Mouse (Mus musculus) stomach, embryonic 15.5 days (tissue): ENCODE results near the gene Tgfa. TPM values are rescaled to one million over a fixed set of nuclear protein-coding genes. Genes with fewer than 3 reads are reported as not detected.

ENCODE experiments used
- ATAC-seq: fragments of 200-750 bp; cut with Nextera tagmentation; 2 replicates; pipeline ENCODE4 v1.8.0; 2017; ENCODE audit warnings: low read depth, moderate number of reproducible peaks, moderate TSS enrichment; ENCODE audit not compliant: insufficient read depth, low FRiP score
- H3K27ac ChIP-seq: fragments of 300-500 bp; sonication (generic); 2 replicates; pipeline ENCODE4 v1.5.1; 2015; ENCODE audit warnings: mild to moderate bottlenecking, inconsistent platforms
- H3K27me3 ChIP-seq: fragments of 300-500 bp; sonication (generic); replicated peaks from 2 replicates; pipeline ENCODE4 v1.6.1; 2015; ENCODE audit warnings: inconsistent platforms
- H3K36me3 ChIP-seq: fragments of 300-500 bp; sonication (generic); 2 replicates; pipeline ENCODE4 v1.6.1; 2015; ENCODE audit warnings: inconsistent platforms
- H3K4me1 ChIP-seq: fragments of 300-500 bp; sonication (generic); 2 replicates; pipeline ENCODE4 v1.6.1; 2015; ENCODE audit warnings: inconsistent platforms
- H3K4me2 ChIP-seq: fragments of 300-500 bp; sonication (generic); 2 replicates; pipeline ENCODE4 v1.6.1; 2015; ENCODE audit warnings: mild to moderate bottlenecking, inconsistent platforms
- H3K4me3 ChIP-seq: fragments of 300-500 bp; sonication (generic); replicated peaks from 2 replicates; pipeline ENCODE4 v1.5.1; 2015; ENCODE audit warnings: inconsistent platforms
- H3K9ac ChIP-seq: fragments of 300-500 bp; sonication (generic); 2 replicates; pipeline ENCODE4 v1.6.1; 2015; ENCODE audit warnings: inconsistent platforms
- H3K9me3 ChIP-seq: fragments of 300-500 bp; sonication (generic); 2 replicates; pipeline ENCODE4 v1.6.1; 2016; ENCODE audit warnings: inconsistent platforms
- WGBS: fragments of 180-500 bp; shearing (Covaris S2); methylation state at CpG from one replicate; pipeline ENCODE4 v1.1.7; 2015; 5-methylcytosine and 5-hydroxymethylcytosine counted together
- polyA plus RNA-seq: library from polyadenylated mRNA; unstranded; fragments of >200 nt; fragmentation: Nextera tagmentation; extraction: Ambion mirVana; gene quantifications from 2 replicates; pipeline ENCODE4 v1.2.1, GENCODE M21; 2015

Tgfa gene
- polyA plus RNA-seq, 1 experiment from 2014 or later = 5.6 TPM

DNA sequence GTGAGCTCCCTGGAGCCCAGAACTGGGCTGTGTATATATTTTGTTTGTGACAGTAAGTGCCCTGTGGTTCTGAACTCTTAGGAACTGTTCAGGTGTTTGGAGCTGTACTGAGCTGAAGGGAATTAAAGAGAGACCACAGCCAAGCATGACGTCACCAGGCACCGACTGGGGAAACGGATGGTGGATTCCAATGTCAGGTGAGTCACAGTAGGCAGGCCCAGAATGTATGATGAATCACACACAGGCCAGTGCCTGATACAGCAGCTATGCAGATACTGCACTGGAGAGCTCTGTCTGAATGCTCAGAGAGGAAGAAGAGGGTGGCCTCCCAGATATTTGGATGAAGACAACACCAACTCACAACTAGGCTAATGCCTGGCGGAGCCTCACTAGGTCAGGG is 123.8 kb downstream of the Tgfa start:
- Histone ChIP-seq H3K4me3 (no peak overlapping the region), H3K4me1 (peaks cover 5% of the 10 kb centered on the region; the same call in 1 of the 2 replicates), H3K27ac (no peak overlapping the region), H3K9ac (no peak overlapping the region), H3K27me3 (no peaks in the 10 kb centered on the region), H3K9me3 (no peaks in the 10 kb centered on the region), H3K4me2 (no peak overlapping the region), H3K36me3 (no peaks in the 10 kb centered on the region)
- 43% methylated on average over 4 of the region's 4 CpGs for WGBS
- ATAC-seq = peak; percentile 80

DNA sequence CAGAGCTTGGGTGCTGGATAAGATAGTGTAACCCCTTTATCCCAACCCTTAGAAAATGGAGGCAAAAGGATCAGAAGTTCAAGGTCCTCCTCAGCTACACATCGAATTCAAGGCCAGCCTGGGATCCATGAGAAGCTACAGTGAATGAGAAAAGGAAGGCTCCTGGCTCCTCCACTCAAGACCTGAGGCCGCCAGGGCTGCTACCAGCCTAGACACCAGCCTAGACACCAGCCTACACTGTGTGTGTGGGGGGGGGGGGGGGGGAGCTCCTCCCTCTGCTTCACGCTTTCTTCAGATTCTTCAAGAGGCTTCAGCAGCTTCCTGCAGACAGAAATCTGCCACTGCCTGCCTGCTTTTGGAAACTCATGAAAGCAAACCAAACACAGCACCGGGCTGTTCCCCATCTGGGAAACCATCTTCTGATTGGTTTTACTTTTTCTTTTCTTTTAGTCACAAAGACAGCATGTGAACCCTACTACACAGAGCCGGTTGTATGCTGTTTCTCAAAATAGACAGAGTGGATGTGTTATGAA is 127.1 kb downstream of the Tgfa start:
- no peak for ATAC-seq
- Histone ChIP-seq H3K4me1 (peaks cover 5% of the 10 kb centered on the region; the same call in 1 of the 2 replicates), H3K9me3 (no peaks in the 10 kb centered on the region), H3K9ac (no peak overlapping the region), H3K27me3 (no peaks in the 10 kb centered on the region), H3K27ac (no peak overlapping the region), H3K36me3 (no peaks in the 10 kb centered on the region), H3K4me2 (no peak overlapping the region), H3K4me3 (no peak overlapping the region)
- WGBS = 76% methylated on average over 5 of the region's 5 CpGs

DNA sequence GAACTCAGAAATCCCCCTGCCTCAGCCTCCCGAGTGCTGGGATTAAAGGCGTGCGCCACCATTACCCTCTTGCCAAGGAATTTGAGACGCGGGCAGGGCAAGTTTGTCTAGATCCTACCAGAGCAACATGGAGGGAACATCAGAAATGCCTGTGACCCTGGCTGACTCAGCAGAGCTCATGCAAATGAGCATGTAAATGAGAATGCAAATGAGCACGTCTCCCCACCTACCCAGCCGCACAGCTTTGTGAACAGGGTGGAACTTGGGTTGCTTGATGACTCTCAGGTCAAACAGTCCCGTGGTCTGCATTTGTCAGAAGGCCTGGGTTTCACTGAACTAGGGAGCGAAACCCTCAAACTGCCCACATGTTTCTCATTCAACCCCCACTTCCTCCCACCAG is 128.0 kb downstream of the Tgfa start:
- 95% methylated on average over 9 of the region's 9 CpGs for WGBS
- no peak for ATAC-seq

DNA sequence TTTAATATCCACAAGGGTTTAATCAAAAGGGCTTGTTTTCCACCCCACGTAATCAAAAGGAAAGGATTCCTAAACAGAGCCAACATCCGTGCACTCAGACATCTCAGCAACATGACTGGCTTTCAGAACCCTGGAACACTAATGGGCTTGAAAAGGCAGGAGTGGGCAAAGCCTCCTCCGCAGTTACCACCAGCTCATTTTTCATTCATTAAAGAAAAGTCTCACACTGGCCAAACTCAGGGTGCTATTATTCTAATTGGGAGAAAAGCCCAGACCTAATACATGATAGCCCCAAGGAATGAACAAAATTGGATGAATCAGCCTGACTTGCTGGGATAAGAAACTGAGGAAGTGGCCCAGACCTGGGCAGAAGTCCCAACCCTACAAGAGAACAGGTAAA is 129.4 kb downstream of the Tgfa start:
- no peak overlapping the region for H3K4me2 ChIP-seq
- no peak overlapping the region for H3K27ac ChIP-seq
- WGBS = 74% methylated on average over 3 of the region's 3 CpGs
- no peak overlapping the region for H3K4me3 ChIP-seq
- H3K36me3 ChIP-seq = no peaks in the 10 kb centered on the region
- no peak for ATAC-seq
- no peak overlapping the region for H3K9ac ChIP-seq
- no peaks in the 10 kb centered on the region for H3K4me1 ChIP-seq
- H3K9me3 ChIP-seq = no peaks in the 10 kb centered on the region
- no peaks in the 10 kb centered on the region for H3K27me3 ChIP-seq

More for the DNA sequence above, 128.0 kb downstream of the Tgfa start:
- no peak overlapping the region for H3K27ac ChIP-seq
- no peak overlapping the region for H3K9ac ChIP-seq
- H3K27me3 ChIP-seq = no peaks in the 10 kb centered on the region
- H3K4me3 ChIP-seq = no peak overlapping the region
- no peaks in the 10 kb centered on the region for H3K36me3 ChIP-seq
- H3K4me2 ChIP-seq = no peak overlapping the region
- H3K4me1 ChIP-seq = peaks cover 5% of the 10 kb centered on the region; the same call in 1 of the 2 replicates
- no peaks in the 10 kb centered on the region for H3K9me3 ChIP-seq

Other genes with a start within 250 kb of the Tgfa start
- gene Dusp11, start 233.6 kb upstream of the Tgfa start, polyA plus RNA-seq = 39.4 and 41.2 TPM in 2 replicates
- not detected in 2 replicates for gene Figla, start 179.1 kb upstream of the Tgfa start, polyA plus RNA-seq
- gene Add2, start 166.5 kb upstream of the Tgfa start, polyA plus RNA-seq = 7.4 and 12.6 TPM in 2 replicates
- 124 and 134 TPM in 2 replicates for gene Fam136a, start 170.4 kb downstream of the Tgfa start, polyA plus RNA-seq
- gene Snrpg, start 176.1 kb downstream of the Tgfa start, polyA plus RNA-seq = 521 and 550 TPM in 2 replicates
- 93.0 and 97.9 TPM in 2 replicates for gene Pcyox1, start 201.9 kb downstream of the Tgfa start, polyA plus RNA-seq
- 158 and 167 TPM in 2 replicates for gene Tia1, start 209.0 kb downstream of the Tgfa start, polyA plus RNA-seq
- gene Gm44790, start 231.4 kb downstream of the Tgfa start, polyA plus RNA-seq = not detected in 2 replicates
- gene C87436, start 243.2 kb downstream of the Tgfa start, polyA plus RNA-seq = 20.9 and 24.9 TPM in 2 replicates